Mouse (Mus musculus) hindbrain, embryonic 10.5 days (tissue): Measurements from ENCODE around the gene Cldn6. TPM values are rescaled to one million over a fixed set of nuclear protein-coding genes. Genes with fewer than 3 reads are reported as not detected.

Experiments used
- DNase-seq: peaks from one replicate; pipeline ENCODE4 v3.0.0-alpha.2; 2017; ENCODE audit warnings: low spot score
- H3K27ac ChIP-seq: fragments of 300-500 bp; sonication (generic); 2 replicates; pipeline ENCODE4 v1.5.1; 2016; ENCODE audit warnings: mild to moderate bottlenecking, moderate library complexity
- H3K27me3 ChIP-seq: fragments of 300-500 bp; sonication (generic); 2 replicates; pipeline ENCODE4 v1.6.1; 2016; ENCODE audit warnings: mild to moderate bottlenecking; ENCODE audit not compliant: poor library complexity, insufficient read depth, severe bottlenecking
- H3K36me3 ChIP-seq: fragments of 300-500 bp; sonication (generic); 2 replicates; pipeline ENCODE4 v1.6.1; 2016; ENCODE audit warnings: mild to moderate bottlenecking, moderate library complexity
- H3K4me1 ChIP-seq: fragments of 300-500 bp; sonication (generic); replicated peaks from 2 replicates; pipeline ENCODE4 v1.6.1; 2016; ENCODE audit warnings: mild to moderate bottlenecking
- H3K4me3 ChIP-seq: fragments of 300-500 bp; sonication (generic); 2 replicates; pipeline ENCODE4 v1.5.1; 2016; ENCODE audit warnings: mild to moderate bottlenecking, moderate library complexity
- H3K9me3 ChIP-seq: fragments of 300-500 bp; sonication (generic); 2 replicates; pipeline ENCODE4 v1.6.1; 2016; ENCODE audit warnings: mild to moderate bottlenecking, moderate library complexity
- WGBS: fragments of 180-500 bp; shearing (Covaris S2); methylation state at CpG from one replicate; pipeline ENCODE4 v1.1.7; 2016; 5-methylcytosine and 5-hydroxymethylcytosine counted together
- polyA plus RNA-seq: library from polyadenylated mRNA; unstranded; fragments of >200 nt; fragmentation: Nextera tagmentation; extraction: Ambion mirVana; gene quantifications from 2 replicates; pipeline ENCODE4 v1.2.1, GENCODE M21; 2016

Cldn6 gene
- polyA plus RNA-seq, 1 experiment from 2014 or later = 20.8 TPM

DNA sequence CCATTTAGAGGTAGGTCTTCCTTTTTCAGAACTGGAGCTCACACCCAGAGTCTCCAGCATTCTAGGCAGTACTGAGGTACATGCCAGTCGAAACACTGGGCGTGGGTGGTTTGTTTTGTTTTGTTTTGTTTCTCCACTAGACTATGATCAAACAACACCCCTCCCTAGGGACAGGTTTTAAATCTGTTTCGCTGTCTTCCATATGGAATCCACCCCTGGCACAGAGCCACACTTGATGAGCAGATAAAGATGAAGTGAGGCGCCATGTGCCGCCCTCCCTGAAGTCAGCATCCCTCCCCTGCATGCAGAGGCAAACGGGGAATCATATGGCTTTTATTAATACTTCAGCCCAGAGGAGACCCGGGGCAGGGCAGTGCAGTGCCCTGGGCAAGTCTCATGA lies 25.7 kb downstream of the Cldn6 start:
- H3K36me3 ChIP-seq = no peaks in the 10 kb centered on the region
- peaks cover 41% of the 10 kb centered on the region for H3K27me3 ChIP-seq
- DNase-seq = no peak
- H3K4me3 ChIP-seq = no peak overlapping the region
- 61% methylated on average over 7 of the region's 7 CpGs for WGBS
- no peaks in the 10 kb centered on the region for H3K9me3 ChIP-seq
- no peak overlapping the region for H3K27ac ChIP-seq
- H3K4me1 ChIP-seq = peaks cover 15% of the 10 kb centered on the region; the same call in 1 of the 2 replicates

DNA sequence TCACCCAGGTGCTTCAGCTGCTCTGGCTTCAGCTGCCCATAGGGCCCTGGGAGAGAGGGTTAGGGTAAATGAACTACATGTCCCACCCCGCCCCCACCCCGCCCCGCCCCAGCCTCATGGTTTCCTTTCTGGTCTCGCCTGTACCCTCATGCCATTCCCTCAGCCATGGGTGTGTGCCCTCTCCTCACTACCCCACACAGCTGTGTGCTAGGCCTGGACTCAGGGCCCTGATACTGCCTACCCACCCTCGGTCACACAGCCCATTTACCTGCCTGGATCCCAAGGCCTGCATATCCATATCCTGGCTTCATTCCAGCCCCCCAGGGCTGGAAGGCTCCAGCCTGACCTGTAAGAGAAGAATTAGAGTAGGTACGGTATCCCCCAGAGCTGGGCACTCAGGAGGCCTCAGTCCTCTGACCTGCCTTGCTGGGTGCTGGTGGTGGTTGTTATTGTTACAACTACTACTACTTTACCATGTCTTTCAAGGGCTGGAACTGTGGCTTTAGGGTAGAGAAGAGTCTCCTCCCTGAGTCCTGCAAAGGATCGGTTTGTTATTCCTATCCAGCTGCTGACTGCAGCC lies 26.6 kb downstream of the Cldn6 start:
- no peak for DNase-seq
- Histone ChIP-seq H3K4me1 (0 out of 2 replicates have a peak, but pooled peaks cover 9% of the 10 kb centered on the region), H3K27ac (no peak overlapping the region), H3K4me3 (no peak overlapping the region), H3K36me3 (no peaks in the 10 kb centered on the region), H3K27me3 (peaks cover 32% of the 10 kb centered on the region), H3K9me3 (no peaks in the 10 kb centered on the region)
- 80% methylated on average over 7 of the region's 7 CpGs for WGBS

DNA sequence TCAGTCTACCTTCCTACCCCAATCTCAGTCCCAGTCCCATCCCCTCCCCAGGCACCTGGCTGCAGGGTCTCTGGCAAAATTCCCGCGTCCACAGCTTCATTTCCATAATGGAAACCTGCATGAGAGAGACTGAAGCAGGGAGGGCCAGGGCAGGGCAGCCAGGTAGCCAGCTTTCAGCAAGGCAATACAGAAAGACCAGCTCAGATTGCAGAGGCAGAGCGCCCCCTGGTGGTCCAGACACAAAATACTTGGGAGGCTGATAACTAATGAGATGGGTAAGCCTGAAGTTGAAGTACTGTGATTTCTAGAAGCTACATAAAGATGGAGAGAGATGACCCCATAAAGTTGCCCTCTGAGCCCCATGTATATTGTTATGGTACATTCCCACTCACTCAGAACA lies 27.2 kb downstream of the Cldn6 start:
- peak; percentile 76 for DNase-seq
- Histone ChIP-seq H3K36me3 (no peaks in the 10 kb centered on the region), H3K27ac (no peak overlapping the region), H3K4me3 (no peak overlapping the region), H3K9me3 (no peaks in the 10 kb centered on the region), H3K4me1 (0 out of 2 replicates have a peak, but pooled peaks cover 9% of the 10 kb centered on the region), H3K27me3 (peaks cover 26% of the 10 kb centered on the region)
- WGBS = 0% methylated on average over 3 of the region's 3 CpGs

GRCm38 (mm10) chr17:23717003-23717402 lies 38.0 kb downstream of the Cldn6 start:
- H3K27me3 ChIP-seq = peaks cover 11% of the 10 kb centered on the region; the same call in 1 of the 2 replicates
- H3K27ac ChIP-seq = no peak overlapping the region
- H3K4me1 ChIP-seq = peaks cover 3% of the 10 kb centered on the region; the same call in 1 of the 2 replicates
- no peaks in the 10 kb centered on the region for H3K9me3 ChIP-seq
- no peak overlapping the region for H3K4me3 ChIP-seq
- DNase-seq = no peak
- H3K36me3 ChIP-seq = no peaks in the 10 kb centered on the region
- 62% methylated on average over 2 of the region's 2 CpGs for WGBS

DNA sequence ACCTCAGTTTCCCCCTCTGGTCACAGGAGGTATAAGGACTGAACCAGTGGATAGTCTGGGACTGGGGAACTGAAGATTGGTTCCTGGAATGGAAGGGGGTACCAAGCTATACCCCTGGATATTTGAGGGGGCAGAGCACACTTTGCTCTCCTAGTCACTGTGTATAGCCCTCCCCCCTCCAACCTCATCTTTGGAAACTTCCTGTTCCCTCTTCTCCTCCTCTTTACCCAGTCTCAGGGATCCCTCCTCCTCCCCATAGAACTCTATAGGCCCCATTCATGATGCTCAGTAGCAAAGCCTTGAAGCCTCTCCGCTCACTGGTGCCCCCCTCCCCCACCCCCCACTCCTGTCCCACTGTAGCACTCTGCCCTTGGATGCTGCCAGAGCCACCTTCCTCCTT lies 40.4 kb downstream of the Cldn6 start:
- 28% methylated on average over 1 of the region's 1 CpGs for WGBS

DNA sequence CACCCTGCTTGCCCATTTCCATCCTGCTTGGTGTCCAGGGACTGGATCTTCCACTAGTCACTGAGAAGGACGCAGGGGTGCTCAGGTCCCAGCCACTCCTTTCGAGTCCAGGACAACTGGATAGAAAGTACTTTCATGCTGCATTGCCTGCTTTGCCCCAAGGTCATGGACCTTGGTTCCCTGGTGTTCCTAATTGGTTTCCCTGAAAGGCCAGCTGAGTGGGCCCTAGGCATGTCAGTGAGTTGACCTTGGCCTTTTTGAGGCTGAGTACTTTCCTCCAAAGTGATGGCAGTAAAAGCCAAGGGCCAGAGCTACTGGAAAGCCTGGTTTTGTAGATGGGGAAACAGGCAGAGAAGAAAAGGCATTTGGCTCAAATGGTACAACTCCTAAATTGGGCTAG lies 42.8 kb downstream of the Cldn6 start:
- DNase-seq = no peak
- 80% methylated on average over 2 of the region's 2 CpGs for WGBS
- no peak overlapping the region for H3K27ac ChIP-seq

More for the DNA sequence above, 40.4 kb downstream of the Cldn6 start:
- DNase-seq = no peak
- H3K27me3 ChIP-seq = peaks cover 11% of the 10 kb centered on the region; the same call in 1 of the 2 replicates
- no peaks in the 10 kb centered on the region for H3K9me3 ChIP-seq
- peaks cover 3% of the 10 kb centered on the region; the same call in 1 of the 2 replicates for H3K4me1 ChIP-seq
- H3K27ac ChIP-seq = no peak overlapping the region
- H3K4me3 ChIP-seq = no peak overlapping the region
- no peaks in the 10 kb centered on the region for H3K36me3 ChIP-seq

DNA sequence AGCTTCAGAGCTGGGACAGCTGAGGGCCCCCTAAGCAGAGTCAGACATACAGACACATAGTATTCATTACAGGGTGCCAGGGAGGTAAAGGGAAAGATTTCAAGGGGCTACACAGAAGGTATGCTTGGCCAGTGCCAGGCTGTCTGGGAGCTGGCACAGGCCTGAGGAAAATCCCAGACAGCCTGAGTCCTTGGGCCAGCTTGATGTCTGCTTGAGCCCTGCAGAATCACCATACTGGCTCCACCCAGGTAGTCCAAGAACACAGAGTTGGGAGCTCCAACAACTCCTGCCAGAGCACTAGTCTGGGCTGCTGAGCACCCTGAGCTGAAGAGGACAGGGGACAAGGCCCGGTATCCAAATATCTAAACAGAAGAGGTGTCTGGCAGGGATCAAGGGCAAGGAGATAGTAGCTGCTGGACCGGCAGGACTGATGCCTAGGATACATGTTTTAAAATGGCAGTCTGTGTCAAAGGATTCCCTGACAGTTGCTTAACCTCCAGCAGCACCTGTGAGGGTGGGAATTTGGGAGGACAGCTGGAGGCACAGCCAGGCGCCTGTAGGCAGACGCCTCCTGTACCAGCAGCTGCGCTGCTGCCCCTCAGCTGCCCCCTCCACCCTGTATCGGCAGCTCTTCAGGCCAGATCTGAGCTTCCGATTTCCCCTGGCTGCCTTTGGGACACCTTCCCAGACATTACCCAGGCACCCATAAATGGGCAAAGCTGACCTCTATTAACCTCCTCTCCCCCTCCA lies 43.5 kb downstream of the Cldn6 start, which contains the start of gene 1520401A03Rik:
Gene 1520401A03Rik, minus strand, starts transcription at position 408 of the 750 bp plus-strand sequence.
- WGBS = 79% methylated on average over 7 of the region's 7 CpGs
- DNase-seq = no peak
- Histone ChIP-seq H3K27ac (no peak within 1 kb of the TSS), H3K9me3 (no peaks in the 10 kb centered on the region), H3K36me3 (no peaks in the 10 kb centered on the region), H3K4me3 (no peak within 1 kb of the TSS), H3K27me3 (peaks cover 11% of the 10 kb centered on the region; the same call in 1 of the 2 replicates), H3K4me1 (peaks cover 22% of the 10 kb centered on the region)

More for the DNA sequence above, 42.8 kb downstream of the Cldn6 start:
- Histone ChIP-seq H3K27me3 (peaks cover 11% of the 10 kb centered on the region; the same call in 1 of the 2 replicates), H3K4me1 (peaks cover 15% of the 10 kb centered on the region), H3K4me3 (no peak overlapping the region), H3K9me3 (no peaks in the 10 kb centered on the region), H3K36me3 (no peaks in the 10 kb centered on the region)

DNA sequence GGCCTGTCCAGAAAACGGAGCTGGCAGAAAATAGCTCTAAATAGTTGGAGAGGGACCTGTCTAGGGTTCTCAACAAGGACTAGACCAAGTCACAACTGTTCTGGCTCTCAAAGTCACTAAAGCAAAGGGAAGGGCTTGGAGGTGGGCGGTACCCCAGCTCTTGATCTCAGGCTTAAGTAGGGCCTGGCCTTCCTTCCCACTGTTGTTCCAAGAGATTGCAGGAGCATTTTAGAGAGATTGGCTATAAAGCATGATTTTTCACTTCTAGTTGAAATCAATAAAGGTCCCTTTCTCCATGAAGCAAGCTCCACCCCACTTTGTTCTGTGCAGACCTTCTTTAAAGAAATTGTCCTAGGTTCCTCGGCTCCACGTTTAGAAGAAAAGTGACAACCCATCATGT lies 46.4 kb downstream of the Cldn6 start:
- H3K4me3 ChIP-seq = peak overlapping the region; percentile 88
- H3K27me3 ChIP-seq = peaks cover 9% of the 10 kb centered on the region; the same call in 1 of the 2 replicates
- peak overlapping the region; percentile 92 for H3K27ac ChIP-seq
- H3K36me3 ChIP-seq = no peaks in the 10 kb centered on the region
- no peak for DNase-seq
- 66% methylated on average over 4 of the region's 4 CpGs for WGBS
- peaks cover 21% of the 10 kb centered on the region for H3K4me1 ChIP-seq
- H3K9me3 ChIP-seq = no peaks in the 10 kb centered on the region

- Histone ChIP-seq H3K4me3 (peak within 1 kb of the TSS; percentile 88), H3K27ac (peak within 1 kb of the TSS; percentile 92), H3K4me1 (peaks cover 21% of the 10 kb centered on the region), H3K27me3 (peaks cover 2% of the 10 kb centered on the region; the same call in 1 of the 2 replicates), H3K9me3 (no peaks in the 10 kb centered on the region), H3K36me3 (no peaks in the 10 kb centered on the region)
- DNase-seq = peak; percentile 95
- WGBS = 2% methylated on average over 73 of the region's 73 CpGs
These were observed 47.1 kb downstream of the Cldn6 start, which contains the start of gene Pkmyt1 for GRCm38 (mm10) chr17:23725999-23726757. TSS of gene Pkmyt1 (plus strand) at chr17:23726336.

DNA sequence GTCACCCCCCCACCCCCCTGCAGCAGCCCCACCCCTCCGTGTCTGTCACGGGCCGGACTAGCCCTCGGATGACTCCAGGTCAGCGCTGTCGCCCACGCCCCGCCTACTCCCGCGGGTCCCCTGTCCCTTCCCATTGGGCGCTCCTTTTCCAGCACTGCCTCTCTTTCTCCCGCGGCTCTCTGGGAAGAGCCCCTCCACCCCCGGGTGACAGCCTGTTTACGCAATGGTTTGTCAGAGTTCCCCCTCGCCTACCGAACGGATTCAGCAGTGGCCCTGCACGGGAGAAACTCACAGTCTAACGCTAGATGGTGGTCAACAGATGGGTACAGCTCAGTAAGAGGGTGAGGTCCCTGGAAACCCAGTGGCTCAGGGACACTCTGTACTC lies 47.7 kb downstream of the Cldn6 start:
- peak overlapping the region; percentile 88 for H3K4me3 ChIP-seq
- H3K4me1 ChIP-seq = peaks cover 21% of the 10 kb centered on the region
- H3K27me3 ChIP-seq = no peaks in the 10 kb centered on the region
- peak; percentile 82 for DNase-seq
- H3K9me3 ChIP-seq = no peaks in the 10 kb centered on the region
- no peaks in the 10 kb centered on the region for H3K36me3 ChIP-seq
- H3K27ac ChIP-seq = peak overlapping the region; percentile 92
- under 1% methylated on average over 20 of the region's 20 CpGs for WGBS

GRCm38 (mm10) chr17:23730441-23730840 lies 51.4 kb downstream of the Cldn6 start:
- peaks cover 19% of the 10 kb centered on the region for H3K4me1 ChIP-seq
- DNase-seq = no peak
- H3K27ac ChIP-seq = no peak overlapping the region
- no peak overlapping the region for H3K4me3 ChIP-seq
- 86% methylated on average over 1 of the region's 1 CpGs for WGBS
- H3K36me3 ChIP-seq = peaks cover 30% of the 10 kb centered on the region
- no peaks in the 10 kb centered on the region for H3K9me3 ChIP-seq
- H3K27me3 ChIP-seq = no peaks in the 10 kb centered on the region
